Mouse (Mus musculus): Measurements from ENCODE around the gene Bricd5. TPM values are rescaled to one million over a fixed set of nuclear protein-coding genes. Genes with fewer than 3 reads are reported as not detected.
A peak's percentile ranks its signal among the peaks of the same experiment; 100 is the strongest.
"Not testable (repeated sequence)": the region's sequence is repeated elsewhere in the genome, so short reads cannot be mapped to it uniquely, and the experiment has no call there.

The Bricd5 gene
- polyA plus RNA-seq (2014; fragmentation: Nextera tagmentation; extraction: Ambion mirVana), result 0.45 TPM in 1 of 2 replicates, not detected in the other

DNA sequence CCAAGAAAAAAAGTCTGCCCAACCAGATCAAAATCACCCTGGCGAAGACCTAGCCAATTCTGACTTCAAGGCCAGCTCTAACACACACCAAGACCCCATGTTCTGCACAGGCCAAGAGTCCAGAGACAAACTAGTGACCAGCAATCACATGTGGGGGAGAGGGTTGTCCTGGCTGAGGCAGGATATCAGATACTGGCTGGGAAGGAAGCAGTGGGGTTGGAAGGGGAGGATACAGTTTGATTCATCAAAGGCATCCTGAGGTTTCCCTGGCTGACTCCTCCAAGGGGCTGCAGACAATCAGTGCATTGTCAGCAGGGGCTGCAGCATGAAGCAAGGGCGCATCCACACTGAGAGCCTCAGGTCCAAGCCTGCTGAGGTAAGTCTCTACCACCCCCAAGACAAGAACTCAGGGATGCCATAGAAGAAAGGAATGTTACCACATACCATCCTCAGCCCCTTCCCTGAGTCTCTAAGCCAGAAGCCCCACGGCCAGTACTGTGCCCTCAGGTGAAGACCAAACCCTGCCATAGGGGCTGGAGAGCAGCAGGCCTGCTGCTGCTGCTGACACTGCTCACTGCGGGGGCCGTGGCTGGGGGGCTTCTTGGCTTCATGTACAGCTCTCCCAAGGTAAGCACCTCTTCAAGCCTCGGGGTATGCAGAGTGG is at the start of gene Bricd5:
Bricd5 (plus strand) TSS at position 273 of the 664 bp plus-strand sequence.
- Histone ChIP-seq H3K4me2 (ENCODE audit: low read length) (peak within 1 kb of the TSS; percentile 99; the same call in 1 of the 2 replicates), H3K9ac (replicated peaks; ENCODE audit: low read length) (no peak within 1 kb of the TSS), H3K4me1 (ENCODE audit: control insufficient read depth, insufficient read depth, low read length) (peaks cover 26% of the 10 kb centered on the region), H3K4me3 (replicated peaks; ENCODE audit: low read depth, low read length) (no peak within 1 kb of the TSS), H3K9me3 (ENCODE audit: control insufficient read depth, low read length) (no peaks in the 10 kb centered on the region), H3K36me3 (ENCODE audit: control insufficient read depth, insufficient read depth, low read length) (peaks cover 46% of the 10 kb centered on the region), H3K27me3 (ENCODE audit: control insufficient read depth, insufficient read depth, low read length) (no peaks in the 10 kb centered on the region), H3K27ac (replicated peaks; ENCODE audit: low read depth, low read length) (no peak within 1 kb of the TSS)
- no peak for DNase-seq
- ATAC-seq (ENCODE audit: low FRiP score, low TSS enrichment), result no peak
- 72% methylated on average over 6 of the region's 6 CpGs for WGBS

DNA sequence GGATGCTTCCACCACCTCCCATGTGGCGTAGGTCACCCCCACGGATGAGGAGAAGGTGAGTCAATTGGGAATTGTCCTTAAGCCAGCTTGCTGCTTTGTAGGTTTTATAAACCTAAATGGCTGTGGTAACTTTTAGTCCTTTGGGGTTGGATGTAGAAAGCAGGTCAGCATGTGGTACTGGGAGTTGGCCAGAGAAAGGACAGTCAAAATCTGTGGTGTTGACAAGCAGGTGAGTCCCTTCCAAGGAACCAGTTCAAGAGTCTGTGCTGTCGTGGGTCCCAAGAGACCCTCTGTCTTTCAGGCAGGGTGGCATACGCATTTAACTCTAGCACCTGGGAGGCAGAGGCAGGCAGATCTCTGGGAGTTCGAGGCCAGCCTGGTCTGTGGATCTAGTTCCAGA is 49.2 kb upstream of the Bricd5 start:
- WGBS, result 96% methylated on average over 5 of the region's 5 CpGs
- Histone ChIP-seq H3K9me3 (ENCODE audit: control insufficient read depth, low read length) (no peaks in the 10 kb centered on the region), H3K4me1 (ENCODE audit: control insufficient read depth, insufficient read depth, low read length) (0 out of 2 replicates have a peak, but pooled peaks cover 4% of the 10 kb centered on the region), H3K4me2 (ENCODE audit: low read length) (no peak overlapping the region), H3K4me3 (replicated peaks; ENCODE audit: low read depth, low read length) (no peak overlapping the region), H3K36me3 (ENCODE audit: control insufficient read depth, insufficient read depth, low read length) (peaks cover 58% of the 10 kb centered on the region), H3K9ac (replicated peaks; ENCODE audit: low read length) (no peak overlapping the region), H3K27me3 (ENCODE audit: control insufficient read depth, insufficient read depth, low read length) (no peaks in the 10 kb centered on the region), H3K27ac (replicated peaks; ENCODE audit: low read depth, low read length) (no peak overlapping the region)
- DNase-seq (no peak), ATAC-seq (ENCODE audit: low FRiP score, low TSS enrichment) (no peak)

DNA sequence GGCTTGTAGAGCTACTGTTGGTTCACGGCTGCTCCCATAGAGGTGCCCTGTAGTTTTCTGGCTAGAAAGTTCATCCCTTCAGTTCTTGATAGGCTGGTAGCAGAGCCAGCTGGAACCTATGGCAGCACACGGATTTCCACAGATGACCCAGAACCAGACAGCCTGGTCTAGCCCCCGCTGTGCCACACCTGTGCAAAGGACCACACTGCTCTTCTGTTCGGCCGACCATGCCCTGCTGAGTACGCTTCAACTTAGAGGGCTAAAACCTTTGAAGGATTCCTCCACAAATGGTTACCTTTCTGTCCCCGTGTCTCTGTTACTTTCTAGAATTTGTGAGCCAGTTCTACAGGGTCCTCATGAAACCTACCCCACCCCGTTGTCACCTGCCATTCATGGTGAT is 48.4 kb upstream of the Bricd5 start:
- H3K27ac ChIP-seq (replicated peaks; ENCODE audit: low read depth, low read length); DNase-seq; H3K9ac ChIP-seq (replicated peaks; ENCODE audit: low read length); H3K27me3 ChIP-seq (ENCODE audit: control insufficient read depth, insufficient read depth, low read length); H3K9me3 ChIP-seq (ENCODE audit: control insufficient read depth, low read length); H3K4me1 ChIP-seq (ENCODE audit: control insufficient read depth, insufficient read depth, low read length); H3K4me3 ChIP-seq (replicated peaks; ENCODE audit: low read depth, low read length); ATAC-seq (ENCODE audit: low FRiP score, low TSS enrichment); H3K4me2 ChIP-seq (ENCODE audit: low read length): not testable (repeated sequence)
- WGBS, result 95% methylated on average over 5 of the region's 8 CpGs
- H3K36me3 ChIP-seq (ENCODE audit: control insufficient read depth, insufficient read depth, low read length), result peaks cover 50% of the 10 kb centered on the region

DNA sequence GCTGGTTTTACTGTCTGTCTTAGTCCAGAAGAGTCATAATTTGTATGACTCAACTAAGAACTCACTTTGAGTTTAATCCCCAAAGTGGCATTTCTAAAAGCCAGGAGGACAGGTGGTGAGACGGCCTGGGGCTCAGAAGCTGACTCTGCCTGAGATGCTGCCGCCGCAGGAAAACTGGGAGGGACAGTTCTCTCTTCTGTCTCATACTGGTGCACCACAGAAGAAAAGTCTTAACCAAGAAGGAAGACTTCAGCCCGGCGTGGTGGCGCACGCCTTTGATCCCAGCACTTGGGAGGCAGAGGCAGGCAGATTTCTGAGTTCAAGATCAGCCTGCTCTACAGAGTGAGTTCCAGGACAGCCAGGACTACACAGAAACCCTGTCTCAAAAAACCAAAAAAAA is 47.8 kb upstream of the Bricd5 start:
- H3K4me3 ChIP-seq (replicated peaks; ENCODE audit: low read depth, low read length), result no peak overlapping the region
- H3K36me3 ChIP-seq (ENCODE audit: control insufficient read depth, insufficient read depth, low read length), result peaks cover 44% of the 10 kb centered on the region
- H3K27me3 ChIP-seq (ENCODE audit: control insufficient read depth, insufficient read depth, low read length), result no peaks in the 10 kb centered on the region
- H3K4me2 ChIP-seq (ENCODE audit: low read length), result peak overlapping the region; percentile 70
- no peaks in the 10 kb centered on the region for H3K9me3 ChIP-seq (ENCODE audit: control insufficient read depth, low read length)
- no peak for ATAC-seq (ENCODE audit: low FRiP score, low TSS enrichment)
- WGBS, result 90% methylated on average over 7 of the region's 7 CpGs
- DNase-seq, result no peak
- H3K27ac ChIP-seq (replicated peaks; ENCODE audit: low read depth, low read length), result peak overlapping the region; percentile 91
- no peak overlapping the region for H3K9ac ChIP-seq (replicated peaks; ENCODE audit: low read length)
- 0 out of 2 replicates have a peak, but pooled peaks cover 4% of the 10 kb centered on the region for H3K4me1 ChIP-seq (ENCODE audit: control insufficient read depth, insufficient read depth, low read length)

DNA sequence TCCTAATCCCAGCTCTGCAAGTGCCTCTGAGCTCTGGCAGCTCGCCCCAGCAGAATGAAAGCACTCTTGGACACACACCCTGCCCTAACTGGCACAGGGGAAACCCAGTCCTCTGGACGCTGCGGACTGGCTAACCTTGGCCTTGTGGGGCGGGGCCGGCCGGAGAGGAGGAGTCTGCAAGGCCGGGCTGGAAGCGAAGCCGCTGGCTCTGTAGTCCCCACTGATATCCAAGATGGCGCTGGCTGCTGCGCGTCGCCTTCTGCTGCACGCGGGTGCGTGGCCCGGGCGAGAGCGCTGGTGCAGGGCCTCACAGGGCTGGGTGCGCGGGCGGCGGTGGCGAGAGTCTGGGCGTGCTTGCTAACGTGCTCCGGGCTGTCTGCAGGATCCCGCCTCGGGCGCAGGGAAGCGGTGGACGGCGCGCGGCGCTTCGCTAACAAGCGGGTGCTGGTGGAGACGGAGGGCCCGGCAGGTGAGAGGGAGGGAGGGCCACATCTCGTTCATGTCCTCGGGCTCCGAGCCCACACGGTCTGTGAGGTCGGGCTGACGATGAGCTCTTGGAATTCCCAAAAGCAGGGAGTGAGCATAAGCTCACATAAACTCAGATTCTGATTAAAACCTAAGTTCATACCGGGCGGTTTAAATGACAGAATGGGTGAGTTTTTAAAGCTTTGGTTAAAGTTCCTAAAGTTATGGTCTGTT is 47.1 kb upstream of the Bricd5 start, which contains the start of gene Eci1:
Eci1 (plus strand) TSS at position 171 of the 699 bp plus-strand sequence.
- Histone ChIP-seq H3K9me3 (ENCODE audit: control insufficient read depth, low read length) (no peaks in the 10 kb centered on the region), H3K36me3 (ENCODE audit: control insufficient read depth, insufficient read depth, low read length) (peaks cover 37% of the 10 kb centered on the region), H3K4me1 (ENCODE audit: control insufficient read depth, insufficient read depth, low read length) (0 out of 2 replicates have a peak, but pooled peaks cover 4% of the 10 kb centered on the region), H3K9ac (replicated peaks; ENCODE audit: low read length) (peak within 1 kb of the TSS; percentile 87), H3K27ac (replicated peaks; ENCODE audit: low read depth, low read length) (peak within 1 kb of the TSS; percentile 91), H3K27me3 (ENCODE audit: control insufficient read depth, insufficient read depth, low read length) (no peaks in the 10 kb centered on the region), H3K4me3 (replicated peaks; ENCODE audit: low read depth, low read length) (peak within 1 kb of the TSS; percentile 57), H3K4me2 (ENCODE audit: low read length) (peak within 1 kb of the TSS; percentile 70)
- DNase-seq, result peak; percentile 90
- WGBS, result under 1% methylated on average over 48 of the region's 48 CpGs
- ATAC-seq (ENCODE audit: low FRiP score, low TSS enrichment), result peak; percentile 94

DNA sequence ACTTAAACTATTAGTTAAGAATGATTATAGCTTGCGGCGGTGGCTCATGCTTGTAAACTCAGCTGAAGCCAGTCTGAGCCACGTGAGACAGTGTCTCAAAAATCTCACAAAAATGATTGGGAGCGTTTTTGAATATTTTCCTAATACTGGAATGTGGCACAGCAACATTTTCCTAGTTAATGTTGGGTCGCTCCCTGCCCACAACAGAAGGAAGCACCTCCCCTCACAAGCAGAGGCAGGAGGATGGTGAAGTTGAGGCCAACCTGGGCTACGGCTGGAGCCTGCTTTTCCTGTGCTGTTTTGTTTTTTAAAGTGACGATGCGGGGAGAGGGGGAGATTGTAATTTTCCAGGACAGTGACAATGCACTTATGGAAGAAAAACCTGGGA is 46.5 kb upstream of the Bricd5 start:
- Histone ChIP-seq H3K36me3 (ENCODE audit: control insufficient read depth, insufficient read depth, low read length) (peaks cover 31% of the 10 kb centered on the region), H3K4me2 (ENCODE audit: low read length) (peak overlapping the region; percentile 70), H3K4me1 (ENCODE audit: control insufficient read depth, insufficient read depth, low read length) (0 out of 2 replicates have a peak, but pooled peaks cover 4% of the 10 kb centered on the region), H3K9me3 (ENCODE audit: control insufficient read depth, low read length) (no peaks in the 10 kb centered on the region), H3K9ac (replicated peaks; ENCODE audit: low read length) (peak overlapping the region; percentile 87; the same call in 1 of the 2 replicates), H3K27me3 (ENCODE audit: control insufficient read depth, insufficient read depth, low read length) (no peaks in the 10 kb centered on the region), H3K4me3 (replicated peaks; ENCODE audit: low read depth, low read length) (peak overlapping the region; percentile 57), H3K27ac (replicated peaks; ENCODE audit: low read depth, low read length) (peak overlapping the region; percentile 26; the same call in 1 of the 2 replicates)
- WGBS, result 5% methylated on average over 8 of the region's 8 CpGs
- ATAC-seq (ENCODE audit: low FRiP score, low TSS enrichment) (no peak), DNase-seq (no peak)

DNA sequence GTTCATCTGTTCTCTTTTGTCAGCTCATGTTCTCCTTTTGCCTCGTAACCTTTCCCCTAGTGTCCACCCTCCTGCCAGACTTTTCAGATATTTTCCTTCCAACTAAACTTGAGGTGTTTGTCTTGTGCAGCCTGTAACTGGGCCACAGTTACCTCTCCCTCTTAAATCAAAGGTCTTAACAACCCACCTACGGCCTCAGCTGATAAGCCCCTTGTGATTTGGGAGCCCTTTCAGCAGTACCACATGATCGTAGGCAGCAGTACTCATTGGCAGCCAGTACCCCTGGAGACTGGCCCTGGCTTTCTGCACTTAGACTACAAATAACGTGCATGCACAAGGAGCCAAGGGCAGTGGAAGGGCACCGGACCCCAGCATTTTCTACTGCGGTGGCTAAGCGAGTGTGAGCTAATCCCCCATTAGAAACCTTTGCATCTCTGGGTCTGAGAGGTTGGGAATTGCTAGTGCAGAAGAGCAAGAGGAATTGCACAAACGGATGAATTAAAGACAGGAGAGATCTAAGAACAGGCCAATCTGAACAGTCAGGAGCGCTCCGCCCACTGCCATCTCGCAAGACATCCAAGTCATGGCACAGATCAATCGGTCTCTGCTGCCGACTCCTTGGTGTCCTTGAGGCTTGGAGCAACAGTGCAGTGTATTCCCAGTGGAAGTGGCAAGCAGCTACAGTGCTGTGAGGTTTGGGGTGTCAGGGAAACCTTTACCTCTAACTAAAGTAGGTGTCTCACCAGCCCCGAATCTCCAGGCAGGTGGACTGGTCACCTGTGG is 44.3 kb upstream of the Bricd5 start:
- ATAC-seq (ENCODE audit: low FRiP score, low TSS enrichment), result no peak
- Histone ChIP-seq H3K9ac (replicated peaks; ENCODE audit: low read length) (no peak overlapping the region), H3K27ac (replicated peaks; ENCODE audit: low read depth, low read length) (0 out of 2 replicates have a peak overlapping the region, but pooled peaks have one; percentile 5), H3K9me3 (ENCODE audit: control insufficient read depth, low read length) (no peaks in the 10 kb centered on the region), H3K4me2 (ENCODE audit: low read length) (no peak overlapping the region), H3K4me3 (replicated peaks; ENCODE audit: low read depth, low read length) (no peak overlapping the region), H3K36me3 (ENCODE audit: control insufficient read depth, insufficient read depth, low read length) (peaks cover 12% of the 10 kb centered on the region), H3K27me3 (ENCODE audit: control insufficient read depth, insufficient read depth, low read length) (no peaks in the 10 kb centered on the region), H3K4me1 (ENCODE audit: control insufficient read depth, insufficient read depth, low read length) (0 out of 2 replicates have a peak, but pooled peaks cover 4% of the 10 kb centered on the region)
- DNase-seq, result no peak
- 78% methylated on average over 14 of the region's 14 CpGs for WGBS

DNA sequence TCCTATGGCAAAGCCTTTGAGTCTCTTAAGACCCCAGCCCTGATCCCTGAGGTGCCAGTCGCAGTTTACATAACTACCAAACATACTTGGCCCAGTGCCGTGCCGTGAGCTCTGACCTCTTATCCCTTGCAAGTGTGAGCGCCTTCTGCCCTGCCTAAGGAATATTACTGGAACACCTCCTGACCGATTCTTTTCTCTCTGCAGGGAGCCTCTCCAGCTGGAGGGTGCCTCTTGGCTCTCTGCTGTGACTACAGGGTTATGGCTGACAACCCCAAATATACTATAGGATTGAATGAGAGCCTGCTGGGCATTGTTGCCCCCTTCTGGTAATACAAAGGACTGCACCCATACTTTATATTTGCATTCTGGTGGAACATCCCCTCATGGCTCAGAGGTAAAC is 36.7 kb upstream of the Bricd5 start:
- Histone ChIP-seq H3K4me2 (ENCODE audit: low read length) (no peak overlapping the region), H3K9ac (replicated peaks; ENCODE audit: low read length) (no peak overlapping the region), H3K4me3 (replicated peaks; ENCODE audit: low read depth, low read length) (no peak overlapping the region), H3K9me3 (ENCODE audit: control insufficient read depth, low read length) (no peaks in the 10 kb centered on the region), H3K36me3 (ENCODE audit: control insufficient read depth, insufficient read depth, low read length) (peaks cover 59% of the 10 kb centered on the region), H3K27ac (replicated peaks; ENCODE audit: low read depth, low read length) (no peak overlapping the region), H3K4me1 (ENCODE audit: control insufficient read depth, insufficient read depth, low read length) (no peaks in the 10 kb centered on the region), H3K27me3 (ENCODE audit: control insufficient read depth, insufficient read depth, low read length) (no peaks in the 10 kb centered on the region)
- 72% methylated on average over 5 of the region's 5 CpGs for WGBS
- ATAC-seq (ENCODE audit: low FRiP score, low TSS enrichment), result no peak; the same call in 1 of the 2 replicates
- DNase-seq, result peak; percentile 79

Measured in midbrain, embryonic 14.5 days (tissue).